Mouse (Mus musculus) liver, postnatal 0 days (tissue): Measurements from ENCODE around the gene Vps4a.

ENCODE experiments used
- CTCF ChIP-seq: sonication (generic); IDR thresholded peaks from 2 replicates; pipeline ENCODE4 v1.5.1; 2016; ENCODE audit warnings: antibody characterized with exemption, low read depth
- EP300 ChIP-seq: IDR thresholded peaks from 2 replicates; pipeline ENCODE4 v1.6.1; 2016; ENCODE audit warnings: antibody characterized with exemption, low read depth, mild to moderate bottlenecking

- TF ChIP-seq EP300 (no peak), CTCF (no peak)
Observed at GRCm38 (mm10) chr8:107007795-107008194, 23.2 kb upstream of the Vps4a start.
